Mouse (Mus musculus) CH12.LX (cell line): Measurements from ENCODE around the gene Vps18. TPM values are rescaled to one million over a fixed set of nuclear protein-coding genes. Genes with fewer than 3 reads are reported as not detected.

Experiments used
- DNase-seq: peaks from one replicate; pipeline ENCODE4 v3.0.0-alpha.2; 2013; ENCODE audit errors: extremely low read depth
- H3K27ac ChIP-seq: 2 replicates; pipeline ENCODE4 v1.5.1; 2012; ENCODE audit warnings: low read depth, mild to moderate bottlenecking, control low read depth, moderate library complexity; ENCODE audit not compliant: insufficient read depth
- H3K27me3 ChIP-seq: replicated peaks from 2 replicates; pipeline ENCODE3; 2012; ENCODE audit warnings: inconsistent platforms
- H3K36me3 ChIP-seq, 2 experiments: replicated peaks in 1 of 2; 2 replicates each; pipeline versions ENCODE3 to v1.6.1; 2012; ENCODE audit warnings: inconsistent platforms in 1 of 2, low read length in 1 of 2, mild to moderate bottlenecking in 1 of 2, mixed read lengths in 1 of 2, moderate library complexity in 1 of 2; ENCODE audit not compliant: control insufficient read depth in 1 of 2, insufficient read depth in 1 of 2
- H3K4me1 ChIP-seq, 2 experiments: 2 replicates each; pipeline ENCODE4 v1.6.1; 2012; ENCODE audit warnings: inconsistent platforms in 1 of 2, moderate library complexity in 1 of 2; ENCODE audit not compliant: insufficient read depth in 2 of 2, control insufficient read depth in 1 of 2
- H3K4me2 ChIP-seq: 2 replicates; pipeline ENCODE4 v1.6.1; 2012; ENCODE audit warnings: low read depth, mild to moderate bottlenecking, control low read depth; ENCODE audit not compliant: poor library complexity, insufficient read depth, severe bottlenecking
- H3K4me3 ChIP-seq, 3 experiments: fragments of 150-350 bp in 1 of 3; sonication (generic) in 1 of 3; replicated peaks in 1 of 3; 2 replicates each; pipeline versions ENCODE3 to v1.5.1; 2011 to 2012; ENCODE audit warnings: low read depth in 2 of 3, low read length in 2 of 3, mild to moderate bottlenecking in 2 of 3, moderate library complexity in 2 of 3, control low read depth in 1 of 3, improper control_type of control experiment in 1 of 3, inconsistent platforms in 1 of 3, mixed read lengths in 1 of 3; ENCODE audit not compliant: poor library complexity in 1 of 3
- H3K79me2 ChIP-seq: replicated peaks from 2 replicates; pipeline ENCODE4 v1.6.1; 2012; ENCODE audit warnings: mild to moderate bottlenecking, moderate library complexity; ENCODE audit not compliant: control insufficient read depth, poor library complexity, insufficient read depth, severe bottlenecking; ENCODE audit errors: extremely low read depth
- H3K9ac ChIP-seq: 2 replicates; pipeline ENCODE4 v1.6.1; 2012; ENCODE audit warnings: low read depth, mild to moderate bottlenecking, control low read depth, moderate library complexity; ENCODE audit not compliant: insufficient read depth
- H3K9me3 ChIP-seq: replicated peaks from 2 replicates; pipeline ENCODE3; 2012; ENCODE audit warnings: low read length, inconsistent platforms, mixed read lengths
- BHLHE40 ChIP-seq: IDR thresholded peaks from 2 replicates; pipeline ENCODE4 v1.6.1; 2011; ENCODE audit warnings: mild to moderate bottlenecking, low read depth, low read length, improper control_type of control experiment
- CTCF ChIP-seq, 2 experiments: IDR thresholded peaks in 1 of 2; conservative IDR thresholded peaks in 1 of 2; 2 replicates each; pipeline ENCODE4 v1.5.1; 2011 to 2012; ENCODE audit warnings: low read depth in 2 of 2, low read length in 2 of 2, improper control_type of control experiment in 1 of 2, inconsistent platforms in 1 of 2, mild to moderate bottlenecking in 1 of 2, moderate library complexity in 1 of 2
- E2F4 ChIP-seq: IDR thresholded peaks from 2 replicates; pipeline ENCODE4 v1.6.1; 2011; ENCODE audit warnings: low read depth, low read length, improper control_type of control experiment; ENCODE audit not compliant: insufficient replicate concordance
- ELF1 ChIP-seq: IDR thresholded peaks from 2 replicates; pipeline ENCODE4 v1.6.1; 2014; ENCODE audit warnings: low read depth, mild to moderate bottlenecking, inconsistent platforms, low read length, improper control_type of control experiment
- ETS1 ChIP-seq: conservative IDR thresholded peaks from 2 replicates; pipeline ENCODE4 v1.6.1; 2012; ENCODE audit warnings: low read depth, mild to moderate bottlenecking, inconsistent platforms, low read length, improper control_type of control experiment, moderate library complexity
- GABPA ChIP-seq: IDR thresholded peaks from 2 replicates; pipeline ENCODE4 v1.6.1; 2012; ENCODE audit warnings: low read depth, low read length, improper control_type of control experiment, inconsistent platforms; ENCODE audit not compliant: insufficient replicate concordance
- JUND ChIP-seq: conservative IDR thresholded peaks from 2 replicates; pipeline ENCODE4 v1.6.1; 2011; ENCODE audit warnings: low read depth, low read length, improper control_type of control experiment
- KAT2A ChIP-seq: IDR thresholded peaks from 2 replicates; pipeline ENCODE4 v1.6.1; 2012; ENCODE audit warnings: low read length, improper control_type of control experiment, inconsistent platforms; ENCODE audit not compliant: insufficient replicate concordance
- MEF2A ChIP-seq: IDR thresholded peaks from 2 replicates; pipeline ENCODE4 v1.6.1; 2014; ENCODE audit warnings: low read depth, mild to moderate bottlenecking, inconsistent platforms, low read length, improper control_type of control experiment, borderline replicate concordance
- MXI1 ChIP-seq: IDR thresholded peaks from 2 replicates; pipeline ENCODE4 v1.6.1; 2011; ENCODE audit warnings: mild to moderate bottlenecking, low read depth, low read length, improper control_type of control experiment
- NELFE ChIP-seq: IDR thresholded peaks from 2 replicates; pipeline ENCODE4 v1.6.1; 2011; ENCODE audit warnings: low read depth, low read length, improper control_type of control experiment
- NRF1 ChIP-seq: IDR thresholded peaks from 2 replicates; pipeline ENCODE4 v1.6.1; 2014; ENCODE audit warnings: low read depth, mild to moderate bottlenecking, inconsistent platforms, low read length, improper control_type of control experiment, moderate library complexity
- TBP ChIP-seq: conservative IDR thresholded peaks from 2 replicates; pipeline ENCODE4 v1.6.1; 2011; ENCODE audit warnings: low read depth, low read length, improper control_type of control experiment
- USF1 ChIP-seq: IDR thresholded peaks from 2 replicates; pipeline ENCODE4 v1.6.1; 2014; ENCODE audit warnings: low read depth, mild to moderate bottlenecking, inconsistent platforms, low read length, improper control_type of control experiment
- ZKSCAN1 ChIP-seq: IDR thresholded peaks from 2 replicates; pipeline ENCODE4 v1.6.1; 2012; ENCODE audit warnings: low read depth, inconsistent platforms, low read length, improper control_type of control experiment, borderline replicate concordance
- dilution Hi-C: fragments of 300-500 bp; cut with MboI; formaldehyde crosslinking; loops from 2 replicates; pipeline ENCODE4 v1.14.3; 2020; ENCODE audit warnings: low sequenced_read_pairs; ENCODE audit not compliant: extremely low pct_unique_long_range_greater_than_20kb, extremely low pct_ligation_motif_present
- in situ Hi-C: fragments of 300-500 bp; cut with MboI; formaldehyde crosslinking; loops from 3 replicates; pipeline ENCODE4 v1.14.3; 2019; ENCODE audit warnings: low sequenced_read_pairs, low pct_ligation_motif_present, low pct_unique_long_range_greater_than_20kb, mixed read lengths
- polyA plus RNA-seq: library from polyadenylated mRNA; unstranded; fragments of >175 nt; gene quantifications from 2 replicates; pipeline ENCODE4 v1.2.1, GENCODE M21; 2012; ENCODE audit warnings: low read depth; ENCODE audit not compliant: insufficient read length
- total RNA-seq, 2 experiments: library from RNA; depleted of rRNA; stranded (reverse); fragments of 300-350 nt in 1 of 2; fragments of >200 nt in 1 of 2; gene quantifications; 2 replicates each; pipeline ENCODE4 v1.2.3; 2012 to 2014

Vps18 gene
- total and polyA plus RNA-seq, 3 experiments: 8.7 to 17.9 (median 15.4) TPM

- no peak overlapping the region for H3K4me3 ChIP-seq
- no peaks in the 10 kb centered on the region for H3K36me3 ChIP-seq
- DNase-seq: no peak
- dilution Hi-C loops: no loop called here
- in situ Hi-C loops: no loop called here
- H3K27me3 ChIP-seq: peaks cover 50% of the 10 kb centered on the region
- H3K9me3 ChIP-seq: peaks cover 15% of the 10 kb centered on the region
- no peak for TF ChIP-seq ETS1
- TF ChIP-seq JUND: no peak
- TF ChIP-seq USF1: no peak
- TF ChIP-seq KAT2A: no peak
- peak; percentile 66 for TF ChIP-seq BHLHE40
- no peak for TF ChIP-seq CTCF (conservative IDR thresholded peaks at IDR 0.05 in 1 of 2, IDR thresholded peaks at IDR 0.05 in 1 of 2; ENCODE audit: low read depth in 2 of 2, low read length in 2 of 2)
- no peak for TF ChIP-seq GABPA
- TF ChIP-seq MXI1: no peak
- H3K4me2 ChIP-seq: peak overlapping the region; percentile 96
- H3K9ac ChIP-seq: no peak overlapping the region
- H3K4me1 ChIP-seq: peaks cover 9 to 28% of the 10 kb centered on the region in 2 experiments
- no peak overlapping the region for H3K27ac ChIP-seq
- no peaks in the 10 kb centered on the region for H3K79me2 ChIP-seq
These were observed 36.2 kb downstream of the Vps18 start for GRCm38 (mm10) chr2:119324576-119325318.

DNA sequence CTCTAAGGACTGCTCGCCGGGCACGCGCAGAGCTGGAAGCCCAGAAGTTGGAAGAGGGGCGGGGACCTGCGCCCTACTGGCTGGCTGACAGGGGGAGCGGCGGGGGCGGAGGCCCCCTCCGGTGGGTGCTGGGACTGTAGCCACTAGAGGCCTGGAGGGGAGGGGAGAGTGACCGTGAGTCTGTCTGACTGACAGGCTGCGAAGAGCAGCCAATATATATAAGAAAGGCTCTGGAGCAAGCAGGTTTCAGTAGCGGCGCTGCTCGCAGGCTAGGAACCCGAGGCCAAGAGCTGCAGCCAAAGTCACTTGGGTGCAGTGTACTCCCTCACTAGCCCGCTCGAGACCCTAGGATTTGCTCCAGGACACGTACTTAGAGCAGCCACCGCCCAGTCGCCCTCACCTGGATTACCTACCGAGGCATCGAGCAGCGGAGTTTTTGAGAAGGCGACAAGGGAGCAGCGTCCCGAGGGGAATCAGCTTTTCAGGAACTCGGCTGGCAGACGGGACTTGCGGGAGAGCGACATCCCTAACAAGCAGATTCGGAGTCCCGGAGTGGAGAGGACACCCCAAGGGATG, 37.1 kb downstream of the Vps18 start, which contains the start of gene Dll4:
Gene Dll4 (plus strand): TSS at position 217 of the 576 bp plus-strand sequence.
- no peaks in the 10 kb centered on the region for H3K36me3 ChIP-seq
- peaks cover 15% of the 10 kb centered on the region for H3K9me3 ChIP-seq
- peak within 1 kb of the TSS in 2 of 3 experiments; percentile 17 to 25 for H3K4me3 ChIP-seq
- no peaks in the 10 kb centered on the region for H3K79me2 ChIP-seq
- in situ Hi-C loops: no loop called here
- dilution Hi-C loops: no loop called here
- no peak within 1 kb of the TSS for H3K27ac ChIP-seq
- no peak for TF ChIP-seq ELF1
- no peak for TF ChIP-seq E2F4
- no peak for TF ChIP-seq NELFE
- TF ChIP-seq ZKSCAN1: no peak
- TF ChIP-seq TBP: no peak
- TF ChIP-seq MEF2A: no peak
- TF ChIP-seq NRF1: 0 out of 2 replicates have a peak, but pooled peaks have one; percentile 20
- TF ChIP-seq KAT2A: no peak
- DNase-seq: no peak
- peaks cover 56% of the 10 kb centered on the region for H3K27me3 ChIP-seq
- H3K4me1 ChIP-seq: peaks cover 9 to 28% of the 10 kb centered on the region in 2 experiments
- peak within 1 kb of the TSS; percentile 96 for H3K4me2 ChIP-seq
- no peak within 1 kb of the TSS for H3K9ac ChIP-seq
